Mouse (Mus musculus): ENCODE measurements around the gene Pde4d. TPM values are rescaled to one million over a fixed set of nuclear protein-coding genes. Genes with fewer than 3 reads are reported as not detected.
A peak's percentile ranks its signal among the peaks of the same experiment; 100 is the strongest.

The Pde4d gene
- total RNA-seq, 2 experiments from 2014 or later = 36.9 to 46.8 TPM

- intact Hi-C loops (cut with DNase I) = loop anchor here (10.0 kb wide), 1 partner anchor 294 kb away; no protein-coding TSS in a partner anchor
- no peak for DNase-seq
Observed at GRCm38 (mm10) chr13:109909111-109909510, 1459.4 kb downstream of the Pde4d start.

- no peak for DNase-seq
- intact Hi-C loops (cut with DNase I) = no loop called here
Observed at GRCm38 (mm10) chr13:109910915-109911314, 1461.2 kb downstream of the Pde4d start.

DNA sequence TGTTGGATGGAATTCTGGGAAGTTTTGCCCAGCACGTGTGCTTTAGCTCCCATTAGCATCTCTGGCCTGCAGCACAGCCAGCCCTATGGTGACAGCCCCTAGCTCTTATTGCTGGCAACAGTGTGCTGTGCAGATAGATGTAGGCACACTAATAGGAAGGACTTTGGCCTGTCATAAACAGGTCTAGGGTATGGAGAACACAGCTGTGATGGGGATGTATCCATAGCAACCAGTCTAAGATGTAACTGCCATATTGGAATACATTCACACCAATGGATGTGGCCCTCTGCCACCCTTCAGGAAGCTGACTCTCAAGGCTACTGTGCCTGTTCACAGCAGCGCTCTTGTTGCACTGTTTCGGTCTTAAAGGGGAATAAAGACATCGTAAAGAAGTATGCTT, 1462.9 kb downstream of the Pde4d start:
- no peak for DNase-seq
- intact Hi-C loops (cut with DNase I) = no loop called here

DNA sequence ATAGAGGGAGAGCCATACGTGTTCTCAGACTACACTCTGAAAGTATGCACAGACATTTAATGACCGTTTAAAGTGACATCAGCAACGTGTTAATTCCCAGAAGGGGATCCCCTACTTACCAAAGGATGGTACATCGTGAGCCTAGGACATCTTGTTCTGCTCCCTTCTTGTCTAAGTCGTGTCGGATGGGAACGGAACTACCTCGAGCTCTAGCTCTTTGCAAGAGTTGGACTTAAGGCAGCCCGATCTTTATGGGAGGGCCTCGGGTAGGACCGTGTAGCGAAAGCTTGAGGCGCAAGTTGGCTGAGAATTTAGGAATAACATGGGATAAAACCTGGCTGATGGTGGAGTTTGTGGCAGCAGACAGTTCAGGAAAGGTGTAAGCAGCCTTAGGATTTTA, 1464.5 kb downstream of the Pde4d start:
- no peak for DNase-seq
- intact Hi-C loops (cut with DNase I) = no loop called here

DNA sequence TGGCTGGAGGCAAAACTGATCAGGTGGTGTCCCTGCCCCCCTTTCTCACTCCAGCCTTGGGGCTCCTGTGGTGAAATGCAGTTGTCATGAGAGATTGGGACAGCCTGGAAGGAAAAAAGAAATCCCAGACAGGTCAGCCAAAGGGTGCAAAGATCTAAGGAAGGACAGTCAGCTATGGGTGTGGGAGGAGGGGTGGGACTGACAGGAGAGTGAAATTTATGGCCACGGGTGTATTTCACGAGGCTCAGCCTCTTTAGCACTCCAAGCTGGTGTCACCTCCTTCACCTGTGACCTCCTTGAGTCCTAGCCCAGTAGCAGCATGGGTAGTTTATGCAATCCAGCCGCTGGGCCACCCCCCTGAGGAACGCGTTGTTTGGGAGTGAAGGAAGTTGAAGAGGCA, 1465.1 kb downstream of the Pde4d start:
- intact Hi-C loops (cut with DNase I) = no loop called here
- DNase-seq = no peak

GRCm38 (mm10) chr13:109915501-109915900, 1465.8 kb downstream of the Pde4d start:
- no peak for DNase-seq
- intact Hi-C loops (cut with DNase I) = no loop called here

- peak in 1 of 2 experiments; percentile 48 for DNase-seq
- intact Hi-C loops (cut with DNase I) = no loop called here
Observed at GRCm38 (mm10) chr13:109915964-109916363, 1466.2 kb downstream of the Pde4d start.

GRCm38 (mm10) chr13:109917551-109917950, 1467.8 kb downstream of the Pde4d start:
- intact Hi-C loops (cut with DNase I) = no loop called here
- no peak for DNase-seq

DNA sequence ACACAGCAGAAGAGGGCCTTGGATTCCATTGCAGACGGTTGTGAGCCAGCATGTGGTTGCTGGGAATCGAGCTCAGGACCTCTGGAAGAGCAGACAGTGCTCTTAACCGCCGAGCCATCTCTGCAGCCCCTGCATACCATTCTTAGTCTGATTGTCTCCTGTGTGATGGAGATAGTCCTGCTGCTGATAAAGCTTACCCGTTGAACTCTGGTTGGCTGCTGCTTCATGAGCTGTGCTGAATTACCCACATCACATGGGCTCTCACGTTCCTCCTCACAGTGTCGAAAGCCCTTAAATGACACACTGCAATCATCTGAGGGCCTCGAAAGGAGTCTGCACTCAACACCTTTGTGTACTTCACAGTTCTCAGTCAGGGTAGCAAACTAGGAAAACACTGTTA, 1468.9 kb downstream of the Pde4d start:
- DNase-seq = no peak
- intact Hi-C loops (cut with DNase I) = no loop called here

DNA sequence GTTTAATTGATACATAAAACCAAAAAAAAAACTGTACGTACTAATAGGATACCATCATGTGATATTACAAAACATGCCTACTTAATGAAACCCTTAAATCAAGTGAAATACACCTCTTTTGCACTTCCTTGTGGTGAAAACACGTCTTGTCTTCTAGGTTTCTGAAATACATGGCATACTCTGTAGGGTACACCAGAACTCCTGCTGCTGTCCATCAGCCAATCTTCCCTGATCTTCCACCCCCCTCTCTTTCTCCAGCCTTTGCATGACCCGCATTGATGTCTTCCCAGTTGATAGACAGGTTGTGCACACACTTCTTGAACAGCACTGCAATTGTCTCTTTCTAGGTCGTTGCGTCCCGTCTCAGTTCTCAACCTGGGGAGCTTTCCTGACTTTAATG, 1470.5 kb downstream of the Pde4d start:
- intact Hi-C loops (cut with DNase I) = no loop called here
- no peak for DNase-seq

DNA sequence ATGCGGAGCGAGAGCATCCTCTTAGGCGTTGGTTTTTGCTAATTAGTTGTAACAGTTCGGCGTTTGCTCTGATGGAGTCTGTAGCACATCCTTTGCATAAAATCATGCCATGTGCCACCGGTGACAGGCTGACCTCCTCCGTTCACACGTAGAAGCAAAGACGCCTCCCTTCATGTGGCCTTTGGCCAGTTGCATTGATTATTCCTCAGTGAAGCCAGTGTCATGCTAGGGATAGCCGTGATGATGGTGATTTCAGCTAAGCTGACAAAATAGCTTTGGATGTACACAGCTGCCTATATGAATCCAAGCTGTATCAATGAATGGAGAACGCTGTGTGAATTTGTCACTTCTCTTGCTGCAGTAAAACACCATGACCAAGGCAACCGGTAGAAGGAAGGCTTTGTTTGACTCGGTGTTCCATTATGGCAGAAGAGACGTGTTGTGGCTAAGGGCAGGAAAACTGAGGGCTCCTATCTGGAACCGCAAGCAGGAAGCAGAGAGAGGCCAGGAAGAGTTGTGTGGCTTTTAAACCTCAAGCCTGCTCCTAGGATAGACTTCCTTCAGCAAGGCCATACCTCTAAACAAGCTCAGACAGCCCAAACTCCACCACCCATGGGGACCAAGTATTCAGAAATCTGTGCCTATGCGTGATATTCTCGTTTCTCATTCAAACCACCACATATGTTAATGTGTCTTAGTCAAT, 1471.7 kb downstream of the Pde4d start:
- intact Hi-C loops (cut with DNase I) = loop anchor here (1.0 kb wide), 2 partner anchors 97 to 119 kb away; no protein-coding TSS in a partner anchor
- DNase-seq = no peak

GRCm38 (mm10) chr13:109922228-109922627, 1472.5 kb downstream of the Pde4d start:
- intact Hi-C loops (cut with DNase I) = loop anchor here (1.0 kb wide), 2 partner anchors 96 to 118 kb away; no protein-coding TSS in a partner anchor
- DNase-seq = peak; percentile 37 to 72

DNA sequence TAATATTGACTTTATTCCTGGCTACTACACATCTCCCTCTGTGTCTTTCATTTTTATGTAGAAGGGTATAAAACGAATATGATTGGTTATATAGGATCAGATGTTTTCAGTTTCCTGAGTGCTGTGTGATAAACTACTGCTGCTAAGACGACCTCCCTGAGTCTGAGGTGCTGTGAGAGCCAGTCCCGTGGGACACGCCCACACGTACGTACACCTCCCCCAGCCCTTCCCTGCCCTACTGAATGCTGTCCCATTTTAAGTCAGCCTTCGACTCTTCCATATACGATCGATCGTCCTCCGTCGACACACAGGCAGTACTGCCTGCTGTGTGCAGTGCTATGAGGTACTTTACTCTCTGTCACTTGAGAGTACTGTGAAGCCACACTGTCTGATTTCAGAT, 1473.0 kb downstream of the Pde4d start:
- DNase-seq = no peak
- intact Hi-C loops (cut with DNase I) = loop anchor here (1.0 kb wide), 2 partner anchors 96 to 118 kb away; no protein-coding TSS in a partner anchor

- intact Hi-C loops (cut with DNase I) = no loop called here
Observed at GRCm38 (mm10) chr13:109924771-109925170, 1475.0 kb downstream of the Pde4d start.

GRCm38 (mm10) chr13:109926277-109926920, 1476.7 kb downstream of the Pde4d start:
- intact Hi-C loops (cut with DNase I) = no loop called here
- DNase-seq = peak in 1 of 2 experiments; percentile 38

More at GRCm38 (mm10) chr13:109924771-109925170, 1475.0 kb downstream of the Pde4d start:
- no peak for DNase-seq

DNA sequence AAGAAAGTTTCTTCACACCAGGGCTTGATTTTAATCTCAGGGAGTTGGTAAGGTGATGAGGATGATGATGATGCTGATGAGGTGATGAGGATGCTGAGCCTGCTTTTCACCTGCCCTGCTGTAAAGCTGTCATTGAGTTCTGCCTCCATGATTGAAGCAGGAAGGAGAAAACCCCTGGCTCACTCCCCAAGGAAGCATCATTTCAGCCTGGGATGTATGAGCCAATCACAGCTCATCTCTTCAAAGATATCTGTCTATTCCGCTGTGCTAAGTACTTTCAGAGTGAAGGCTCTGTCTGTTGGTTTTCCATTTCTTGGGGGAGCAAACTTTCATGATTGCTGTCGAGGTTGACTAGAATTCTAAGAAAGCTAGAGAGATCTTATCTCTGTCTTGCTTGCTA, 1478.0 kb downstream of the Pde4d start:
- intact Hi-C loops (cut with DNase I) = no loop called here
- DNase-seq = no peak

GRCm38 (mm10) chr13:109932688-109933087, 1482.9 kb downstream of the Pde4d start:
- intact Hi-C loops (cut with DNase I) = no loop called here
- no peak for DNase-seq

DNA sequence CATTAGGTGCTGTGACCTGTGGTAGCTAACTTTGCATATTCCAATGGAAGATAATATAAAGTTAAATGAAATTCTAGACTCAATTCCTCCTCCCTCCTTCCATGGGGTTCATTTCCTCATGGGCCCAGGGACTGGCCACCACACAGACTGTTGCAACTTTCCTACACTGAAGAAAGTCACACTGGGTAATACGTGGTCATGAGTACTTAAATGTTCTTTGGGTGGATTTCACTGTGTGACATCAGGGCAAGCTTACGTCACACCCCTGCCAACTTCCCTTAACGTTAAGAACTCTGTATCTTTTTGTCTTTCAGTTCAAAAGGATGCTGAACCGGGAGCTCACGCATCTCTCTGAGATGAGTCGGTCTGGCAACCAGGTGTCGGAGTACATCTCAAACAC, 1483.8 kb downstream of the Pde4d start:
- no peak for DNase-seq
- intact Hi-C loops (cut with DNase I) = no loop called here

- intact Hi-C loops (cut with DNase I) = no loop called here
- DNase-seq = no peak
Observed at GRCm38 (mm10) chr13:109936866-109937265, 1487.1 kb downstream of the Pde4d start.

- DNase-seq = no peak
- intact Hi-C loops (cut with DNase I) = no loop called here
Observed at GRCm38 (mm10) chr13:109944822-109945551, 1495.2 kb downstream of the Pde4d start.

DNA sequence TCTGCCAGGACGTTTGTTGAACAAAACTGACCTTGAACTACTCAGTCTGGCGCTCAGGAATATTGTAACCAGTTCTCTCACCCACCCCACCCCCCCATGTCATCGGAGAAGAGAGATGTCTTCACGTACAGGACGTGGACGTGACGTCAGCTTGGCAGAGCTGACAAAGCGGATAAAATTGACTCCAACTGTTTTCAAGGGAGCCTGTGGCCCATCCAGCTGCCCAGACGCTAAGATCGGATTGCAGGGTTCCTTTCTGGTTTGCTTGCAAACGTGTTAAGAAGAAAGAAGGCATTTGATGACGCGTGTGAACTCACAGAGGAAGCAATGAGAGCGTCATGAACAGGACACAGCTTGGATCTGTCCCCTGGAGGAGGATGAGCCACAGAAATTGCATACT, 1501.7 kb downstream of the Pde4d start:
- DNase-seq = no peak
- intact Hi-C loops (cut with DNase I) = no loop called here

All from heart, postnatal 14 days (tissue).